Mouse (Mus musculus): ENCODE results near the gene Ilf2.

- peak; percentile 74 for TF ChIP-seq POLR2A (IDR thresholded peaks at IDR 0.05; ENCODE audit: insufficient read length, low read depth)
- no peak for TF ChIP-seq E2F4 (IDR thresholded peaks at IDR 0.05; ENCODE audit: insufficient read depth)
- TF ChIP-seq MAX (IDR thresholded peaks at IDR 0.05; ENCODE audit: low read depth) = peak; percentile 67
- no peak for TF ChIP-seq TCF3 (IDR thresholded peaks at IDR 0.05; ENCODE audit: insufficient read length, low read depth)
- no peak for TF ChIP-seq TCF12 (IDR thresholded peaks at IDR 0.05; ENCODE audit: insufficient read depth, poor library complexity, severe bottlenecking)
- no peak for TF ChIP-seq USF1 (IDR thresholded peaks at IDR 0.05; ENCODE audit: low read depth)
- no peak for TF ChIP-seq MYOG (IDR thresholded peaks at IDR 0.05; ENCODE audit: control insufficient read depth in 1 of 3, insufficient read depth in 1 of 3, insufficient read length in 2 of 3, low read depth in 2 of 3)
- no peak for TF ChIP-seq CEBPB (IDR thresholded peaks at IDR 0.05; ENCODE audit: insufficient read depth, poor library complexity, severe bottlenecking)
These were observed 38.8 kb downstream of the Ilf2 start for GRCm38 (mm10) chr3:90514691-90515090.
